Mouse (Mus musculus): ENCODE results near the gene Klf6.

The Klf6 gene
- long read RNA-seq, experiment 1, full-length matches to known transcripts, result 82 of 86 reads
- long read RNA-seq, experiment 1, partial matches to known transcripts, result 1 of 86 reads
- long read RNA-seq, experiment 1, other reads (novel, unspliced or antisense), result 3 of 86 reads
- long read RNA-seq, experiment 2, full-length matches to known transcripts, result 126 of 131 reads
- long read RNA-seq, experiment 2, partial matches to known transcripts, result 2 of 131 reads
- long read RNA-seq, experiment 2, other reads (novel, unspliced or antisense), result 3 of 131 reads

- intact Hi-C loops (cut with DNase I), result loop anchor here (10.0 kb wide), 1 partner anchor 1197 kb away; no protein-coding TSS in a partner anchor
These were observed at the start of gene Klf6 for GRCm38 (mm10) chr13:5861157-5862002. Klf6 (plus strand) TSS chr13:5861482.

GRCm38 (mm10) chr13:5813433-5813832, 47.8 kb upstream of the Klf6 start:
- intact Hi-C loops (cut with DNase I), result no loop called here

DNA sequence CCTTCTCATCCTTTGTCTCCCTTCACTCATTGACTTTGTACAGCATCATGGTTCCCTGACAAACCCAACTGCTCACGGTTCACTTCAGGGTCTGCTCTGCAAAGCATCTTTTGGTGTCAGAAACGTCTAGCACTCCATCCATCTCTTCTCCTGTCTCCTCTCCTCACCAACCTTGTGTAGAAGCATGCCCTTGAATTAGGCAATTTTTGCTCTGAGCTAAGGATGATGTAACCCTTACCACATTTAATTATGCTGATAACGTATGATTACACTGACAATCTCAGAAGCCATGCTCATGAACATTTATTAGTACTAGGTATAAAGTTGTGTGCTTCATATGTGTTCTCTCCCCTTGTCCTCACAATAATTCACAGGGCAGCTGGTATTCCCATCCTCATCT, 44.0 kb upstream of the Klf6 start:
- intact Hi-C loops (cut with DNase I), result no loop called here

- intact Hi-C loops (cut with DNase I), result no loop called here
These were observed 42.1 kb upstream of the Klf6 start for GRCm38 (mm10) chr13:5819173-5819572.

- intact Hi-C loops (cut with DNase I), result no loop called here
These were observed 38.7 kb upstream of the Klf6 start for GRCm38 (mm10) chr13:5822586-5822985.

- intact Hi-C loops (cut with DNase I), result no loop called here
These were observed 38.1 kb upstream of the Klf6 start for GRCm38 (mm10) chr13:5823150-5823549.

DNA sequence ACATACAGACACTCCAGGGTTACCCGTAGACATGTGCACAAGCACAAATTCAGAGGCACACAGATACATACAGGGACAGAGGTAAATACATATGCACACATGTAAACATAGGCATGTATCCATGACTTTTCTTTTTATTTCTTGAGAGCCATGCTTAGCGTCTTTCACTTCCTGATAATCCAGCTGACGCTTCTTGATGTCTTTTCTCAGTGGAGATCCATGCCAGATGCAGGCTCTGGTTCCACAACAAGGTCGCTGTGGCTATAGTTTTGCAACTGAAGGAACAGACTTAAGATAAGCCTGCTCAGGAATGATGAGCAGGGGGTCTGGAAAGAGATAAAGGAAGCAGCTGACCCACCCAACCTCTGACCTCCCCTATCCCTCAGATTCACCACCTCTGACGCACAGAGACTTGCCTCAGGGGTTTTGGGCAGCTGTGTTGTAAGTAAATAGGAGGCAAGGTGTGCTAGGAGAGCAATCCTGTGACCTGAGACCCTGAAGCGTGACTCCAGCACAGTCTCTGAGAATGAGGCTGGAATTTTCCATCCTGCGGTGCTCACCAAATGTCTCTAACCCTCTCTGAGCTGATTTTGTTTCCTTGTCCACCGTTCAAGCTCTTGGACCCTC, 37.0 kb upstream of the Klf6 start:
- intact Hi-C loops (cut with DNase I), result no loop called here

DNA sequence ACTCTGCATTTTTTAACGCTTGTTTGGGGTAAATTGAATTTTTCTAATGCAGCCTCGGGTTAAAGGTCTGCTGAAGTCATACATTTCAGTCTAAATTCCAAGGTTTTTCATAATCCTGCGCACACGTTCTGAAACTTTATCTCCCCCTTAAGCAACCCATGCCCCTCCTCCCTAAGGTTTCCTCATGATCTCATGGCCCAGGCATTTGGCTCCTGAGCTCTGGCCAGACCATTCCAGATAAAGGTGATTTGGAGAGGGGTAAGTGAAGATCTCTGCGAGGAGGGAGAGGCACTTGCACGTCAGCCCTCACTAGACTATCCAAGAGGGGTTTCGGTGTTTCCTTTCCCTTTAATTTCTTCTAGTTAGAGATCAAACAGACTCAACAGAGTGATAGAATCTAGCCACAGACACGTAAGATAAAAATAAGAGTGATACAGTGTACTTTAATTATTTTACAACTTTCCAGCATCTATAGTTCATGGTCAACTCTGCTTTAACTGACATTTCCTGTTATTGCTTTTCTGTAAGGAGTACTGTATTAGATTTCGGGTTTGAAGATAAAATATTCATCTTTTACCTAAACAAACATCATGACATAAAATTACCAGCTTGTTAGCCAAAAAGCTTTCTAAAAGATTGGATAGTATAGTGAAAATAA, 35.0 kb upstream of the Klf6 start:
- intact Hi-C loops (cut with DNase I), result no loop called here

GRCm38 (mm10) chr13:5831976-5832375, 29.3 kb upstream of the Klf6 start:
- intact Hi-C loops (cut with DNase I), result loop anchor here (10.0 kb wide), 1 partner anchor 117 kb away; no protein-coding TSS in a partner anchor

DNA sequence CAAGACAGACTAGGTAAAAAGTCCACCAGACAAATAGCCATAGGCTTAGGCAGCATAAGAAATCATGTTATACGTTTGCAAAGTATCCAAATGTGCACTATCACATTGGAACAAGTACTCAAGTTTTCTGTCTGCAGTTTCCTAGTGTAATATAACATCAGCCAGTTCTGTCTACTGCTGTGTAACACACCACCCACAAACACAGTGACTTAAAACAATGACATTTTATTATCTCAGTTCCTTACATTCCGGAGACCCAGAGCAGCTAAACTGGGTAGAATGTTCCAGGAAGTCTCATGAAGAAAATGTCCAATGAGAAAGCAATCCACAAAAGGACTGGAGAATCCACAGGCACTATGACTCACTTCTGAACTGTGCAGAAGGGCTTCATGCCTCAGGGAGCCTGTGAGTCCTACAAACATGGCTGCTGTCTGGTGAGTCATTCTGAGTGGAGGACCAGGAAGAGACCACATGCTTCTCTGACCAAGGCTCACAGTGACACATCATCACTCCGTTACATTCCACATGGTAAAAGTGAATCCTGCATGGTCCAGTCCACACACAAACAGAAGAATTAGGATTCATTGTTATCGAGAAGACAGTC, 24.0 kb upstream of the Klf6 start:
- intact Hi-C loops (cut with DNase I), result loop anchor here (10.0 kb wide), 1 partner anchor 122 kb away; no protein-coding TSS in a partner anchor

- intact Hi-C loops (cut with DNase I), result loop anchor here (10.0 kb wide), 1 partner anchor 637 kb away; no protein-coding TSS in a partner anchor
These were observed 19.9 kb upstream of the Klf6 start for GRCm38 (mm10) chr13:5841418-5841817.

- intact Hi-C loops (cut with DNase I), result loop anchor here (10.0 kb wide), 1 partner anchor 638 kb away; no protein-coding TSS in a partner anchor
These were observed 18.4 kb upstream of the Klf6 start for GRCm38 (mm10) chr13:5842911-5843310.

GRCm38 (mm10) chr13:5843829-5844228, 17.5 kb upstream of the Klf6 start:
- intact Hi-C loops (cut with DNase I), result loop anchor here (10.0 kb wide), 1 partner anchor 639 kb away; no protein-coding TSS in a partner anchor

DNA sequence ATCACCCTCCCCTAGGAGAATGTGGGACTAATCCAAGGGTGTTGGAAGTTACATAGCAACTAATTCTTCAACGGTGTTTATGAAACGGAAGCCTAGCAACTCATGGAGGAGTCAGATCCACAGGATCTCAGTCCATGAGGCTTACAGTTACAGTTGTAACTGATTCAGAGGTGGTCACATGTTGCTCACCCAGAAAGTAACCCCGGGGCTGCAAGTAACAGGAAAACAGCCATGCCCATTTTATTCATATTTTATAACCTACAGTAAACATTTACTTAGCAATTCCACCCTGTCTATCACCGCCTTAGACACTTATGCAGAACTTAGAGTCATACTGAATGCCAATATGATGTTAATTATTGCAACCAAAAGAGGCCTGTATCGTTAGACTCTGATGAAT, 16.9 kb upstream of the Klf6 start:
- intact Hi-C loops (cut with DNase I), result loop anchor here (10.0 kb wide), 1 partner anchor 640 kb away; no protein-coding TSS in a partner anchor

DNA sequence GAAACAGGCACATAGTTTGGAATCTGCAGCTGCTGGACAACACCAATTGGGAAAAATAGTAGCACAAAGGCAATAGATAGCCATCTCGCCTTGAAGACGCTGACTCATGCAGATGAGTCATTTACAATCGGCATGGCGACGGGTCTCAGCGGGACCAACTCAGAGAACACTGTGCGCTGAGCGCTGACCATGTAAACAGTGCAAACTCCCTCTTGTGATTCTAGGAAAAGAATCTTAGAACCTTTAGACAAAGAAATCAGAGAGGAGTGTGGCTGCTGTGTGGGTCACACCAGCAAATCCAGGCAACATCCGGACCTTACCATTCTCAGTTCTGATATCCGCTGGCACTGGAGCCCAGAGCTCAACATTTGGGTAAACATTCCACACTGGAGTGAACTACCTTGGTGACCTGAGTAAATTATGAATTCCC, 16.1 kb upstream of the Klf6 start:
- intact Hi-C loops (cut with DNase I), result loop anchor here (5.0 to 10.0 kb wide), 2 partner anchors 43 to 640 kb away; no protein-coding TSS in a partner anchor

DNA sequence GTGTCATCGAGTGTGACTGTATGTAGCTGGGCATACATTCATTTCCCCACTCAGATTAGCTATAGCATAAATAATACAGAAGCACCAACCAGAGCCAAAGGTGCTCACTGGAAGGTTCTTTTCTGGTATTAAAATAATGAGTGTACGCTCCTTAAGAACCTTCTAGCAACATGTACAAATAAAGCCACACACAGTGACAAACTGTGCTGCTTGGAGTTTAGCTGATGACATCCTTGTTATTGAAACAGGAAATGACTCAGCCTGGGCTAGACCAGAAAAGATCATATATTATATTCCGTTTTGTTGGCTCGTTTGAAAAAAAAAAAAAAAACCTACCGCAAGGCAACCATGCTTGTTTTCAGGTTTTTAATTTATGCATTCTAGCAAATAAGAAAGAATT, 15.7 kb upstream of the Klf6 start:
- intact Hi-C loops (cut with DNase I), result loop anchor here (5.0 to 10.0 kb wide), 2 partner anchors 43 to 641 kb away; no protein-coding TSS in a partner anchor

GRCm38 (mm10) chr13:5846860-5847259, 14.4 kb upstream of the Klf6 start:
- intact Hi-C loops (cut with DNase I), result loop anchor here (5.0 to 10.0 kb wide), 2 partner anchors 45 to 642 kb away; no protein-coding TSS in a partner anchor

DNA sequence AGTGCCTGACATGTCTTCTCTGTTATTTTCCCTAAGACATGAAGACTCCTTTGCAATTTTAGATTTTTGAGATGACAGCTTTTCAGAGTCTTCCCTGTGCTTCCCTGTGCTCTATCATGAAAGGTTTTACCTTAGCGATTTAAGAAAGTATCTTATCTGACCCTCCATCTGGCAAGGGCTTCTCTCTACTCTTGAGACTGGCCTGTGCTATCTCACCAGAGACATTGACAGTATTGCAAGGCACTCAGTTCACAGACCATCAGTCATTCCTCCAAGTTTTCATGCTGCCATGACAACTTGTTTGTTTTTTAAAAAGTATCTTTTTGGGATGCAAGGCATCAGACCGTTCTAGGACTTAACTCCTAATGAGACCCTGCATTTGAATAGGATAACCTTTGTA, 13.5 kb upstream of the Klf6 start:
- intact Hi-C loops (cut with DNase I), result loop anchor here (5.0 to 10.0 kb wide), 2 partner anchors 45 to 643 kb away; no protein-coding TSS in a partner anchor

GRCm38 (mm10) chr13:5860651-5861156, 578 bp upstream of the Klf6 start:
- intact Hi-C loops (cut with DNase I), result loop anchor here (10.0 kb wide), 1 partner anchor 1196 kb away; no protein-coding TSS in a partner anchor

Data from adrenal gland (tissue).